Mouse (Mus musculus) ES-E14 (cell line): ENCODE data around the gene Ift46.

ENCODE experiments used
- CHD2 ChIP-seq: IDR thresholded peaks from 2 replicates; pipeline ENCODE4 v1.6.1; 2014; ENCODE audit warnings: mild to moderate bottlenecking, low read depth, low read length, inconsistent platforms
- HCFC1 ChIP-seq: IDR thresholded peaks from 2 replicates; pipeline ENCODE4 v1.6.1; 2012; ENCODE audit warnings: low read length, inconsistent platforms, borderline replicate concordance; ENCODE audit not compliant: insufficient read depth
- ZC3H11A ChIP-seq: IDR thresholded peaks from 2 replicates; pipeline ENCODE4 v1.6.1; 2012; ENCODE audit warnings: low read depth, mild to moderate bottlenecking, inconsistent platforms, low read length, borderline replicate concordance
- ZNF384 ChIP-seq: IDR thresholded peaks from 2 replicates; pipeline ENCODE4 v1.6.1; 2012; ENCODE audit warnings: low read depth, low read length, inconsistent platforms

- no peak for TF ChIP-seq ZC3H11A
- no peak for TF ChIP-seq ZNF384
- no peak for TF ChIP-seq HCFC1
- no peak for TF ChIP-seq CHD2
These were observed 49.8 kb downstream of the Ift46 start for GRCm38 (mm10) chr9:44817522-44817921.
